Mouse (Mus musculus): ENCODE measurements around the gene Timm10.

DNA sequence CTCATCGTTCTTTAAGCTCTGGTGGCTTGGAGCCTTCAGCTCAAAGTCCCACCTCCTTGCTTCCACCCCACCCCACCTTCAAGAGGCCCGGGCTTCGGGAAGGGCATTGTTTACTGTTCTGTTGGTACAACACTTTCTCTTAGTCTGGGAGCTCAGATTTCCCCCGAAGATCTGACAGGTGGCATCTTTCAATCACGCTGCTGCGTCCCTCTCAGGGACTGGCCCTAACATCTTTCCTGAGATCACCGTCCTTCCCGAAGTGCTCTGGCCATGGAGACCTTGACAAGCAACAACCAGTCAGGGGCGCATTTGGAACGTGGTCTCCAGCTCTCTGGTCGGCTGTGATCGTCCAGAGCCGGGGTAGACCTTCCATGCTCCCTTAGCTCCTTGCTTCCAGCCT lies 4.2 kb upstream of the Timm10 start, which contains the start of gene Smtnl1:
- no peak for TF ChIP-seq CTCF (IDR thresholded peaks at IDR 0.05; ENCODE audit: low read depth)
- TF ChIP-seq EP300 (IDR thresholded peaks at IDR 0.05; ENCODE audit: low read depth), result no peak

Data from liver, postnatal 0 days (tissue).